Mouse (Mus musculus): ENCODE results near the gene Lzic. TPM values are rescaled to one million over a fixed set of nuclear protein-coding genes. Genes with fewer than 3 reads are reported as not detected.
A peak's percentile ranks its signal among the peaks of the same experiment; 100 is the strongest.
"Not testable (repeated sequence)": the region's sequence is repeated elsewhere in the genome, so short reads cannot be mapped to it uniquely, and the experiment has no call there.

The Lzic gene
- polyA plus RNA-seq, 1 experiment = 8.0 TPM

DNA sequence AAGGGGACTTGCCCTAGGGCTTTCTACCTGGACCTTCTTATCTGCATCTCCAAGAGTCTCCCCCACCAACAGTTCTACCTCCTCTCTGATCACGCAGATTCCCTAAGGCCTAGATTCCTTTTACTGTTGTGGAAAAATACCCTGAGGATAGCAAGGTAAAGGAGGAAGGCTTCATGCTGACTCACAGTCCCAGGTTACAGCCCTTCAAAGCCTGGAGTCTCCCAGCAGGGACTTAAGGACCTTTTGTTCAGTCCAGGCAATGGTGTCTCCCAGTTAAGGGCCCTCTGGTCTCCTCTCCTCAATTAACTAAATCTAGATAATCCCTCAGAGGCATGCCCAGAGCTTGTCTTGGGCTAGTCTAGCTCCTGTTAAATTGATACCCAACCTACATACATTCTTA, 38.7 kb upstream of the Lzic start:
- DNase-seq (ENCODE audit: low read depth in 1 of 2, low spot score in 2 of 2) = no peak
- H3K4me1 ChIP-seq (ENCODE audit: control insufficient read depth, insufficient read depth, insufficient read length) = peaks cover 2% of the 10 kb centered on the region; the same call in 1 of the 2 replicates
- no peak overlapping the region for H3K4me3 ChIP-seq (ENCODE audit: extremely low read depth, insufficient read depth, insufficient read length)
- H3K36me3 ChIP-seq (ENCODE audit: control insufficient read depth, insufficient read depth, low read length) = no peaks in the 10 kb centered on the region
- no peaks in the 10 kb centered on the region for H3K27me3 ChIP-seq (ENCODE audit: control insufficient read depth, insufficient read depth, low read length)
- no peak overlapping the region for H3K27ac ChIP-seq (ENCODE audit: insufficient read depth, low read length)
- TF ChIP-seq POLR2A (IDR thresholded peaks at IDR 0.05; ENCODE audit: low read depth, low read length) (no peak), CTCF (IDR thresholded peaks at IDR 0.05; ENCODE audit: extremely low read depth, insufficient read depth, insufficient read length, insufficient replicate concordance) (no peak)
- WGBS = 88% methylated on average over 1 of the region's 1 CpGs

DNA sequence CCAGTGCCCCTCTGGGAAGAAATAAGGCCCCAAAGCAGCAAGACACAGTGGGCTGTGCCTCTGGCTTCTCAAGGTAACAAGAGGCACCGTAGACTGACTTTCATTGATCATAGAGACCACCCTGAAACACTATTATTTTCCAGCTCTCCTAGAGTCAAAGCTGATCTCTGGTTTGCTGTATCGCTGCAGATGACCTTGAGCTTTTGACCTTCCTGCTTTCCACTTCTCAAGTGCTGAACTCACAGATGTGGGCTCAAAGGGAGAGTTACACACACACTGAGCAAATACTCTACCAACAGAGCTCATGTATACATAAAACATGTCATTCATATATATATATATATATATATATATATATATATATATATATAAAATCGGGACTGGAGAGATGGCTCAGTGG, 34.4 kb upstream of the Lzic start:
- Histone ChIP-seq H3K27me3 (ENCODE audit: control insufficient read depth, insufficient read depth, low read length) (no peaks in the 10 kb centered on the region), H3K36me3 (ENCODE audit: control insufficient read depth, insufficient read depth, low read length) (no peaks in the 10 kb centered on the region), H3K4me3 (ENCODE audit: extremely low read depth, insufficient read depth, insufficient read length) (no peak overlapping the region), H3K4me1 (ENCODE audit: control insufficient read depth, insufficient read depth, insufficient read length) (no peaks in the 10 kb centered on the region), H3K27ac (ENCODE audit: insufficient read depth, low read length) (no peak overlapping the region)
- no peak for DNase-seq (ENCODE audit: low read depth in 1 of 2, low spot score in 2 of 2)
- no peak for TF ChIP-seq POLR2A (IDR thresholded peaks at IDR 0.05; ENCODE audit: low read depth, low read length)
- no peak for TF ChIP-seq CTCF (IDR thresholded peaks at IDR 0.05; ENCODE audit: extremely low read depth, insufficient read depth, insufficient read length, insufficient replicate concordance)
- 88% methylated on average over 3 of the region's 3 CpGs for WGBS

DNA sequence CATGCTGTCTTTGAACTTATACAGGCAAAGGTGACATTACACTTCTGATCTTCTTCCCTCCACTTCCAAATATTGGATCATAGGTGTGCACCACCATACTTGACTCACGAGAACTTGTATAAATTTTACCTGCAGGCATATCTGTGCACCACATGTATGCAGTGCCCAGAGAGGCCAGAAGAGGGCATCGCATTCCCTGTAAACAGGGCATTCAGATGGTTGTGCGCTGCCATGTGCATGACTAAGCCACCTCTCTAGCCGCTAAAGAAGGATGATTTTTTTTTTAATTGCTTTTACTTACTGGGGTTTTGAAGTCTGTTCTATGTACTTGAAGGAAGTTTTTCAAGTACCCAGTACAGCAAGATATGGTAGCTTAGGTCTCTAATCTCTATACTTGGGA, 31.4 kb upstream of the Lzic start:
- Histone ChIP-seq H3K4me3 (ENCODE audit: extremely low read depth, insufficient read depth, insufficient read length) (no peak overlapping the region), H3K36me3 (ENCODE audit: control insufficient read depth, insufficient read depth, low read length) (no peaks in the 10 kb centered on the region), H3K27ac (ENCODE audit: insufficient read depth, low read length) (no peak overlapping the region), H3K27me3 (ENCODE audit: control insufficient read depth, insufficient read depth, low read length) (no peaks in the 10 kb centered on the region), H3K4me1 (ENCODE audit: control insufficient read depth, insufficient read depth, insufficient read length) (no peaks in the 10 kb centered on the region)
- TF ChIP-seq CTCF (IDR thresholded peaks at IDR 0.05; ENCODE audit: extremely low read depth, insufficient read depth, insufficient read length, insufficient replicate concordance) (peak; percentile 18; the same call in 1 of the 2 replicates), POLR2A (IDR thresholded peaks at IDR 0.05; ENCODE audit: low read depth, low read length) (no peak)
- WGBS = 72% methylated on average over 4 of the region's 4 CpGs
- peak in 1 of 2 experiments; percentile 18 for DNase-seq (ENCODE audit: low read depth in 1 of 2, low spot score in 2 of 2)

DNA sequence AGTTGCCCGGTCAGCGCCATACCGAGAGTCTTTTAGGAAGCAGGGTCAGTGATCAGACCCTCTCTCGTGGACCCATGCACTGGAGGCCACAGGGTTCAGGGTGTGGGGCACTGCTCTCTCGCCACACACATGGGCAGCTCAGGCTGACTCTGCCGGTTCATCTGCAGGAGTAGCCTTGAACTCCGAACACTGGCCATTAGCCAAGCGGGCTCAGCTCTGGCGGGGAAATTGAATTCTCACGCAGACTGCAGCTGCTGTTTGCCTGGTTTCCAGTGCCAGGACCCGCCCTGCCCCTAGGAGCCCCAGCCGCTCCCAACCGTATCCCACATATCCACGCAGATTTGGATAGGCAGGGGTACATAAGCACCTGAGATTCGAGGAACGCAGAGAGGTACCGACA, 30.8 kb upstream of the Lzic start:
- H3K36me3 ChIP-seq (ENCODE audit: control insufficient read depth, insufficient read depth, low read length) = no peaks in the 10 kb centered on the region
- no peaks in the 10 kb centered on the region for H3K4me1 ChIP-seq (ENCODE audit: control insufficient read depth, insufficient read depth, insufficient read length)
- H3K27ac ChIP-seq (ENCODE audit: insufficient read depth, low read length) = no peak overlapping the region
- 88% methylated on average over 17 of the region's 17 CpGs for WGBS
- DNase-seq (ENCODE audit: low read depth in 1 of 2, low spot score in 2 of 2) = no peak
- TF ChIP-seq POLR2A (IDR thresholded peaks at IDR 0.05; ENCODE audit: low read depth, low read length) (no peak), CTCF (IDR thresholded peaks at IDR 0.05; ENCODE audit: extremely low read depth, insufficient read depth, insufficient read length, insufficient replicate concordance) (no peak)
- H3K4me3 ChIP-seq (ENCODE audit: extremely low read depth, insufficient read depth, insufficient read length) = no peak overlapping the region
- no peaks in the 10 kb centered on the region for H3K27me3 ChIP-seq (ENCODE audit: control insufficient read depth, insufficient read depth, low read length)

DNA sequence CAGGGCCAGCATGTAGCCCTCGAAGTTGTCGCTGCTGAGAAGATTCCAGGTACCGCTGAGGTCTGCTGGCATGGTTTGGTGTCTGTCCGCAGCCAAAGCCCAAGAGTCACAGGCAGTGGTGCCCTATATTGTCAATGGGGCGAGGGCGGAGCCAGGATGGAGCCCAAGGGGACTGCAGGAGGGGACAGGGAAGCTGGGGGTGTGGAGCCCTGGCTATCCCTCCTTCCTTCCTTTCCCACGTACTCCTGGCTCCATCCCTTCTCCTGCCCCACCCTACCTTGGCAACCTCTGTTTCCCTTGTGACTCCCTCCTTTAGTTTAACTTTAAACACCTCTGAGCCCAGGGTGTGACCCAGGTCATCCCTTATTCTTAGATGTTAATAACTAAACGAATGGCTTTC, 30.1 kb upstream of the Lzic start, which contains the start of gene Rbp7:
Rbp7 (minus strand) TSS at position 100 of the 400 bp plus-strand sequence.
- WGBS = 83% methylated on average over 8 of the region's 8 CpGs
- TF ChIP-seq CTCF (IDR thresholded peaks at IDR 0.05; ENCODE audit: extremely low read depth, insufficient read depth, insufficient read length, insufficient replicate concordance) = no peak
- no peak for TF ChIP-seq POLR2A (IDR thresholded peaks at IDR 0.05; ENCODE audit: low read depth, low read length)
- no peaks in the 10 kb centered on the region for H3K27me3 ChIP-seq (ENCODE audit: control insufficient read depth, insufficient read depth, low read length)

DNA sequence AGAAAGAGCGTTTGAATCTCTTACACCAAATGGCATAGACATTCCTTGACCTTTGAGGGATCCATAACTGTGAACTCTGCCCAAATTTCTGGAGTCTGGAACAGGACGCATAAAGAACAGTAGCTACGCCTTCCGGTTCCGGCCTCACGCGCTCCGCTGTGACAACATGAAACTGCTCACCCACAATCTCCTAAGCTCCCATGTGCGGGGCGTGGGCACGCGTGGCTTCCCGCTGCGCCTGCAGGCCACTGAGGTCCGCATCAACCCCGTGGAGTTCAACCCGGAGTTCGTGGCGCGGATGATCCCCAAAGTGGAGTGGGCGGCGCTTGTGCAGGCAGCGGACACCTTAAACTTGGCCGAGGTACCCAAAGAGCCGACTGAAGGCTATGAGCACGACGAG, 27.9 kb upstream of the Lzic start:
- not testable (repeated sequence) for DNase-seq (ENCODE audit: low read depth in 1 of 2, low spot score in 2 of 2); H3K4me3 ChIP-seq (ENCODE audit: extremely low read depth, insufficient read depth, insufficient read length); H3K27ac ChIP-seq (ENCODE audit: insufficient read depth, low read length); H3K27me3 ChIP-seq (ENCODE audit: control insufficient read depth, insufficient read depth, low read length); H3K36me3 ChIP-seq (ENCODE audit: control insufficient read depth, insufficient read depth, low read length); H3K4me1 ChIP-seq (ENCODE audit: control insufficient read depth, insufficient read depth, insufficient read length)
- WGBS = 92% methylated on average over 27 of the region's 27 CpGs

More for the DNA sequence above, 30.1 kb upstream of the Lzic start, which contains the start of gene Rbp7:
- Histone ChIP-seq H3K4me3 (ENCODE audit: extremely low read depth, insufficient read depth, insufficient read length) (no peak within 1 kb of the TSS), H3K36me3 (ENCODE audit: control insufficient read depth, insufficient read depth, low read length) (no peaks in the 10 kb centered on the region), H3K4me1 (ENCODE audit: control insufficient read depth, insufficient read depth, insufficient read length) (no peaks in the 10 kb centered on the region), H3K27ac (ENCODE audit: insufficient read depth, low read length) (no peak within 1 kb of the TSS)
- no peak for DNase-seq (ENCODE audit: low read depth in 1 of 2, low spot score in 2 of 2)

DNA sequence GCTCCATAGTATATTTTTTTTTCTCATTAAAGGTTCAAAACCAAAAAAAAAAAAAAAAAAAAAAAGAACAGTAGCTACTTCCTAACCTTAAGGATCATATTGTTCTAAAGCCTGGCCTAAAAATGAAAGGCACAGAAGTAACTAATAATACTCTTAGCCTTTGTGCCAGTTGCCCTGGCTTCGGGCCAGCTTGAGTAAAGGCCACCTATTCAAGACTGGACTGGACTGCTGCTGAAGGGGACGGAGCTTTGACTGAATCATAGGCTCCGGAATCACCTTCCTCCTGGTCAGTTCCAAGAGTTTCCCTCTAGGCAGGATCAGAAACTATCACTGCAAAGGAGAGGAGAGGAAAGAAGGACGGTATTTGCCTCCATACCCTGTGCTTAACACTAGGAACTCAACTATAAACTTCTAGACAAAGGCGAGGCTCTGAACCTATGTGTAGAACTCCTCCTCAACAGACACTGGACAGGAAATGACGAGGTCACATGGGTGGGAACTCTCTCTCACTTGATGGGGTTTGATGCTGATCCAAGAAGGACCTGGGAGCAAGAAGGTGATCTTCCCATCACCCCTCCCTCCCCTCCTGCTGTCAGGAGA, 27.1 kb upstream of the Lzic start:
- no peak overlapping the region for H3K27ac ChIP-seq (ENCODE audit: insufficient read depth, low read length)
- TF ChIP-seq POLR2A (IDR thresholded peaks at IDR 0.05; ENCODE audit: low read depth, low read length) (no peak), CTCF (IDR thresholded peaks at IDR 0.05; ENCODE audit: extremely low read depth, insufficient read depth, insufficient read length, insufficient replicate concordance) (no peak)
- H3K27me3 ChIP-seq (ENCODE audit: control insufficient read depth, insufficient read depth, low read length) = no peaks in the 10 kb centered on the region
- 73% methylated on average over 6 of the region's 6 CpGs for WGBS
- no peaks in the 10 kb centered on the region for H3K36me3 ChIP-seq (ENCODE audit: control insufficient read depth, insufficient read depth, low read length)
- no peaks in the 10 kb centered on the region for H3K4me1 ChIP-seq (ENCODE audit: control insufficient read depth, insufficient read depth, insufficient read length)
- H3K4me3 ChIP-seq (ENCODE audit: extremely low read depth, insufficient read depth, insufficient read length) = no peak overlapping the region
- no peak for DNase-seq (ENCODE audit: low read depth in 1 of 2, low spot score in 2 of 2)

Data from spleen, adult 2 months (tissue).